Mouse (Mus musculus) telencephalon, adult 2 months (tissue): Measurements from ENCODE around the gene Trip6.

Experiments
- DNase-seq: peaks from one replicate; pipeline ENCODE4 v3.0.0-alpha.2; 2011; ENCODE audit warnings: low read depth, low spot score

Gene Trip6

GRCm38 (mm10) chr5:137268131-137268910, 45.9 kb downstream of the Trip6 start:
- DNase-seq, result no peak

- no peak for DNase-seq
These were observed 49.4 kb downstream of the Trip6 start for GRCm38 (mm10) chr5:137264787-137265186.

- no peak for DNase-seq
These were observed 50.1 kb downstream of the Trip6 start for GRCm38 (mm10) chr5:137263897-137264720.
